Mouse (Mus musculus) midbrain, embryonic 12.5 days (tissue): Measurements from ENCODE around the gene Vps16. TPM values are rescaled to one million over a fixed set of nuclear protein-coding genes. Genes with fewer than 3 reads are reported as not detected.

Experiments
- polyA plus RNA-seq: library from polyadenylated mRNA; unstranded; fragments of >200 nt; fragmentation: Nextera tagmentation; extraction: Ambion mirVana; gene quantifications from 2 replicates; pipeline ENCODE4 v1.2.1, GENCODE M21; 2016

Gene Vps16
- polyA plus RNA-seq, 1 experiment from 2014 or later: 115 TPM

Other genes with a start within 250 kb of the Vps16 start
- 547 and 600 TPM in 2 replicates for gene Snrpb, start 244.9 kb upstream of the Vps16 start, polyA plus RNA-seq
- not detected in 2 replicates for gene Tmc2, start 229.1 kb upstream of the Vps16 start, polyA plus RNA-seq
- gene Nop56, start 149.9 kb upstream of the Vps16 start, polyA plus RNA-seq: 283 and 313 TPM in 2 replicates
- gene Idh3b, start 139.8 kb upstream of the Vps16 start, polyA plus RNA-seq: 126 and 127 TPM in 2 replicates
- gene Ebf4, start 129.2 kb upstream of the Vps16 start, polyA plus RNA-seq: 2.1 and 2.7 TPM in 2 replicates
- 33.6 and 59.5 TPM in 2 replicates for gene Cpxm1, start 26.8 kb upstream of the Vps16 start, polyA plus RNA-seq
- 0.13 and 0.23 TPM in 2 replicates for gene Gm28372, start 19.1 kb upstream of the Vps16 start, polyA plus RNA-seq
- 0.38 and 0.55 TPM in 2 replicates for gene 1700020A23Rik, start 19.1 kb upstream of the Vps16 start, polyA plus RNA-seq
- gene Tmem239, start 17.9 kb upstream of the Vps16 start, polyA plus RNA-seq: not detected in 2 replicates
- gene Pced1a, start 362 bp downstream of the Vps16 start, polyA plus RNA-seq: 11.1 and 13.2 TPM in 2 replicates
- 120 and 134 TPM in 2 replicates for gene Ptpra, start 25.9 kb downstream of the Vps16 start, polyA plus RNA-seq
- gene Mrps26, start 139.4 kb downstream of the Vps16 start, polyA plus RNA-seq: 66.2 and 74.0 TPM in 2 replicates
- not detected in 2 replicates for gene Oxt, start 151.8 kb downstream of the Vps16 start, polyA plus RNA-seq
- gene Avp, start 158.2 kb downstream of the Vps16 start, polyA plus RNA-seq: not detected in 2 replicates
- gene Fastkd5, start 205.7 kb downstream of the Vps16 start, polyA plus RNA-seq: 18.9 and 19.3 TPM in 2 replicates
- 14.4 and 15.2 TPM in 2 replicates for gene Ubox5, start 205.7 kb downstream of the Vps16 start, polyA plus RNA-seq
- 6.9 and 8.3 TPM in 2 replicates for gene Lzts3, start 218.5 kb downstream of the Vps16 start, polyA plus RNA-seq
- gene Ddrgk1, start 240.3 kb downstream of the Vps16 start, polyA plus RNA-seq: 47.4 and 54.8 TPM in 2 replicates
- gene Itpa, start 243.3 kb downstream of the Vps16 start, polyA plus RNA-seq: 139 and 146 TPM in 2 replicates